Mouse (Mus musculus) heart, embryonic 12.5 days (tissue): Measurements from ENCODE around the gene Zfp628. TPM values are rescaled to one million over a fixed set of nuclear protein-coding genes. Genes with fewer than 3 reads are reported as not detected.

Experiments used
- ATAC-seq: fragments of 200-750 bp; cut with Nextera tagmentation; 2 replicates; pipeline ENCODE4 v1.8.0; 2017; ENCODE audit warnings: moderate TSS enrichment, moderate library complexity; ENCODE audit not compliant: insufficient number of reproducible peaks, low FRiP score
- H3K27ac ChIP-seq: fragments of 300-500 bp; sonication (generic); 2 replicates; pipeline ENCODE4 v1.5.1; 2016; ENCODE audit warnings: mild to moderate bottlenecking, moderate library complexity; ENCODE audit not compliant: poor library complexity, severe bottlenecking
- H3K27me3 ChIP-seq: fragments of 300-500 bp; sonication (generic); replicated peaks from 2 replicates; pipeline ENCODE4 v1.6.1; 2016; ENCODE audit warnings: mild to moderate bottlenecking, moderate library complexity
- H3K36me3 ChIP-seq: fragments of 300-500 bp; sonication (generic); 2 replicates; pipeline ENCODE4 v1.6.1; 2016; ENCODE audit warnings: mild to moderate bottlenecking, moderate library complexity
- H3K4me1 ChIP-seq: fragments of 300-500 bp; sonication (generic); replicated peaks from 2 replicates; pipeline ENCODE4 v1.6.1; 2016; ENCODE audit warnings: mild to moderate bottlenecking
- H3K4me2 ChIP-seq: fragments of 300-500 bp; sonication (generic); 2 replicates; pipeline ENCODE4 v1.6.1; 2016; ENCODE audit warnings: mild to moderate bottlenecking, moderate library complexity
- H3K4me3 ChIP-seq: fragments of 300-500 bp; sonication (generic); 2 replicates; pipeline ENCODE4 v1.5.1; 2016; ENCODE audit warnings: mild to moderate bottlenecking
- H3K9ac ChIP-seq: fragments of 300-500 bp; sonication (generic); 2 replicates; pipeline ENCODE4 v1.6.1; 2016; ENCODE audit warnings: mild to moderate bottlenecking, moderate library complexity
- H3K9me3 ChIP-seq: fragments of 300-500 bp; sonication (generic); replicated peaks from 2 replicates; pipeline ENCODE4 v1.6.1; 2016; ENCODE audit warnings: mild to moderate bottlenecking, moderate library complexity
- WGBS: fragments of 180-500 bp; shearing (Covaris S2); methylation state at CpG from one replicate; pipeline ENCODE4 v1.1.7; 2016; 5-methylcytosine and 5-hydroxymethylcytosine counted together
- polyA plus RNA-seq: library from polyadenylated mRNA; unstranded; fragments of >200 nt; fragmentation: Nextera tagmentation; extraction: Ambion mirVana; gene quantifications from 2 replicates; pipeline ENCODE4 v1.2.1, GENCODE M21; 2016

Gene Zfp628
- polyA plus RNA-seq, 1 experiment from 2014 or later, result 2.6 TPM

DNA sequence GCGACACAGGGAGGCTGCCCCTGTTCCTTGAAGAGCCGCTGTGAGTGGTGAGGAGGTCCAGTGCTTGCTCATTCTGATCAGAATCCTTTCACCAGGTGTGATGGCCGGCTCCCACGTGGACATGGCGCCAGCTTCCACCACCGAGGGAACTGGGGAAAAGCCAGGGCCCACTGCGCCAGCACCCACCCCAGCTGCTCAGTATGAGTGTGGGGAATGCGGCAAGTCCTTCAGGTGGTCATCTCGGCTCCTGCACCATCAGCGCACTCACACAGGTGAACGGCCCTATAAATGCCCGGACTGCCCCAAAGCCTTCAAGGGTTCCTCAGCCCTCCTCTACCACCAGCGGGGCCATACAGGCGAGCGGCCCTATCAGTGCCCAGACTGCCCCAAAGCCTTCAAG is 3.7 kb downstream of the Zfp628 start:
- ATAC-seq, result no peak

DNA sequence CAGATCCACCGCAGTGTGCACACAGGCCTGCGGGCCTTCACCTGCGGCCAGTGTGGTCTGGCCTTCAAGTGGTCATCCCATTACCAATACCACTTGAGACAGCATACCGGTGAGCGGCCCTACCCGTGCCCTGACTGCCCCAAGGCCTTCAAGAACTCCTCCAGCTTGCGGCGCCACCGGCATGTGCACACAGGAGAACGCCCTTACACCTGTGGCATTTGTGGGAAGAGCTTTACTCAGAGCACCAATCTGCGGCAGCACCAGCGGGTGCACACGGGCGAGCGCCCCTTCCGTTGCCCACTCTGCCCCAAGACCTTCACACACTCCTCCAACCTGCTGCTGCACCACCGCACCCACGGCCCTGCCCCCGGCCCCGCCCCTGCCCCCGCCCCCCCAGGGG is 4.1 kb downstream of the Zfp628 start:
- Histone ChIP-seq H3K36me3 (peaks cover 37% of the 10 kb centered on the region), H3K9me3 (no peaks in the 10 kb centered on the region), H3K4me2 (no peak overlapping the region), H3K4me1 (peaks cover 51% of the 10 kb centered on the region), H3K27me3 (no peaks in the 10 kb centered on the region), H3K9ac (no peak overlapping the region), H3K27ac (no peak overlapping the region), H3K4me3 (no peak overlapping the region)
- ATAC-seq, result no peak
- 87% methylated on average over 20 of the region's 21 CpGs for WGBS

More for the DNA sequence above, 3.7 kb downstream of the Zfp628 start:
- WGBS, result 89% methylated on average over 15 of the region's 15 CpGs
- no peak overlapping the region for H3K4me2 ChIP-seq
- peaks cover 37% of the 10 kb centered on the region for H3K36me3 ChIP-seq
- peaks cover 48% of the 10 kb centered on the region for H3K4me1 ChIP-seq
- H3K27me3 ChIP-seq, result no peaks in the 10 kb centered on the region
- no peak overlapping the region for H3K4me3 ChIP-seq
- no peak overlapping the region for H3K9ac ChIP-seq
- no peak overlapping the region for H3K27ac ChIP-seq
- H3K9me3 ChIP-seq, result no peaks in the 10 kb centered on the region

DNA sequence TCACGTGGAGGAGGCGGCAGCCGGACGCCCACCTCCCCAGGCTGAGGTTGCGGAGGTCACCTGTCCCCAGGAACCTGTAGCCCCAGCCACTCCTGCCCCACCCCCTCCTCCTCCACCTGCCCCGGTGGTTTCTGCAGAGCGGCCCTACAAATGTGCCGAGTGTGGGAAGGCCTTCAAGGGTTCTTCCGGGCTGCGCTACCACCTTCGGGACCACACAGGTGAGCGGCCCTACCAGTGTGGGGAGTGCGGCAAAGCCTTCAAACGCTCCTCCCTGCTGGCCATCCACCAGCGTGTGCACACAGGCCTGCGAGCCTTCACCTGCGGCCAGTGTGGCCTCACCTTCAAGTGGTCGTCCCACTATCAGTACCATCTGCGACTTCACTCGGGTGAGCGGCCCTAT is 5.0 kb downstream of the Zfp628 start:
- no peak overlapping the region for H3K27ac ChIP-seq
- no peak overlapping the region for H3K9ac ChIP-seq
- no peaks in the 10 kb centered on the region for H3K27me3 ChIP-seq
- H3K4me2 ChIP-seq, result no peak overlapping the region
- H3K9me3 ChIP-seq, result no peaks in the 10 kb centered on the region
- H3K36me3 ChIP-seq, result peaks cover 37% of the 10 kb centered on the region
- no peak for ATAC-seq
- peaks cover 55% of the 10 kb centered on the region for H3K4me1 ChIP-seq
- WGBS, result 90% methylated on average over 21 of the region's 21 CpGs
- H3K4me3 ChIP-seq, result no peak overlapping the region

DNA sequence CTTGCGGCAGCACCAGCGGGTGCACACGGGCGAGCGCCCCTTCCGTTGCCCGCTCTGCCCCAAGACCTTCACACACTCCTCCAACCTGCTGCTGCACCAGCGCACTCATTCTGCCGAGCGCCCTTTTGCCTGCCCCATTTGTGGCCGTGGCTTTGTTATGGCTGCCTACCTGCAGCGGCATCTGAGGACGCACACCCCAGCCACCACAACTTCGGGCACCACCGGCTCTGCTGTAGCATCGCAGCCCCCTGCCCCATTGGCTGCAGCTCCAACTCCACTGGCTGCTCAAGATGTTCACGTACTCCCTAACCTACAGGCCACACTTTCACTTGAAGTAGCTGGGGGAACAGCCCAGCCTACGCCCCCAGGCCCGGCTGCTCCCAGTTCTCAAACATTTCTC is 5.5 kb downstream of the Zfp628 start:
- H3K27ac ChIP-seq, result peak overlapping the region; percentile 73
- H3K36me3 ChIP-seq, result peaks cover 37% of the 10 kb centered on the region
- ATAC-seq, result no peak
- H3K4me1 ChIP-seq, result peaks cover 60% of the 10 kb centered on the region
- H3K27me3 ChIP-seq, result no peaks in the 10 kb centered on the region
- H3K9ac ChIP-seq, result no peak overlapping the region
- WGBS, result 83% methylated on average over 19 of the region's 19 CpGs
- no peaks in the 10 kb centered on the region for H3K9me3 ChIP-seq
- H3K4me3 ChIP-seq, result no peak overlapping the region
- H3K4me2 ChIP-seq, result no peak overlapping the region

DNA sequence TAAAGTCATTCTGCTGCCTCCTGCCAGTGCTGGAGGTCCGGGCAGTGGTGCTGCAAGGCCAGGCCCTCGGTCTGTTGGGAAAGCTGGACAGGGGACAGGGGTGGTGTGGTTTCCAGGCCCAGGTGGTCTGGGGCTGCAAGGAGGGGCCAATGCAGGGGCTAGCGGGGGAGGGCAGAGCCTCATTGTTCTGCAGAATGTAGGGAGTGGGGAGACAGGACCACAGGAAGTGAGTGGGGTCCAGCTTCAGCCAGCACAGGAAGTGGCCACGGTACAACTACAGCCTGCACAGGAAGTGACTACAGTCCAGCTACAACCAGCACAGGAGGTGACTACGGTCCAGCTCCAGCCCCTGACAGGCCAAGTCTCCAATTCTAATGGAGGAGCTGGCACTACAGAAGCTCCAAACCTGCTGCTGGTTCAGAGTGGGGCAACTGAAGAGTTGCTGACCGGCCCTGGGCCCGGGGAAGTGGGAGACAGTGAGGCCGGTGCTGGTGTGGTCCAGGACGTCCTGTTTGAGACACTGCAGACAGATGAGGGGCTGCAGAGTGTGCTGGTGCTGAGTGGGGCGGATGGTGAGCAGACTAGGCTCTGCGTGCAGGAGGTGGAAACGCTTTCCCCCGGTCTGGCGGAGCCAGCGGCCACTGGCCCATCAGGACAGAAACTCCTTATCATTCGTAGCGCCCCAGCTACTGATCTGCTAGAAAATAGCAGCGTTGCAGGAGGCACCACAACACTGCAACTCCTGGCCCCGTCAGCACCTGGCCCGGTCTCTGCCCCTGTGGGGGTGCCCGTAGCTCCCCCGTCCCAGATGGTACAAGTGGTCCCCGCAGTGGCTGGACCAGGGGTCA is 6.2 kb downstream of the Zfp628 start:
- H3K4me2 ChIP-seq, result peak overlapping the region; percentile 35
- peaks cover 64% of the 10 kb centered on the region for H3K4me1 ChIP-seq
- H3K27me3 ChIP-seq, result no peaks in the 10 kb centered on the region
- WGBS, result 34% methylated on average over 23 of the region's 23 CpGs
- H3K9ac ChIP-seq, result peak overlapping the region; percentile 51
- H3K4me3 ChIP-seq, result no peak overlapping the region
- ATAC-seq, result no peak
- H3K9me3 ChIP-seq, result no peaks in the 10 kb centered on the region
- peak overlapping the region; percentile 73 for H3K27ac ChIP-seq
- peaks cover 37% of the 10 kb centered on the region for H3K36me3 ChIP-seq

DNA sequence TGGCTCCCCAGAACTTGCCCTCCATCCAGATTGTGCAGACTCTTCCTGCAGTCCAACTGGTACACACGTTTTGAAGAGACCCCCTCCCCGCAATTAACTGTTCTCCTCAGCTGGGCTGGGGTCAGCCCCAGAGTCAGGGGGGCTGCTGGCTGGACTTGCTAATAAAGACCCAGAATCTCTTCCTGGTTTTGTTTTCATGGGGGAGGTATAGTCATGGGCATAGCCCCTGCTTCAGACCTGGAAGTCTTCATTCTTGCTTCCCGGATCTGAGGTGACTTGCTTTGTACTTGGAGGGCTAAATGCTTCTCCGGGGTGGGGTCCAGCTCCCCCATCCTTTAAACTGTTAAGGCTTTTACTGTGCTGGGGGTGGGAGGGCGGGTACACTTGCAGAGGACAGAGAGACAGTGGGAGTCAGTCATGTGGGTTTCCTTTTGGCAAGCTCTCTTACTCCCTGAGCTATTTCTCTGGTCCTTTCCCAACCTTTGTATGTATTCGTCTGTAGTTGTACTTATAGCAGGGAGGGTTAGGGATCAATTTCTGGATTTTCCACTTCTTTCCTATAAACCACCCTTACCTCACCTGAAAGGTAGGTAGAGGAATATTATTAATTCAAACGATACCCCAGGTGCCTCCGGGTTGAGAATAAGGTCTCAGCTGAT is 6.9 kb downstream of the Zfp628 start, which contains the start of gene Nat14:
Gene Nat14 (plus strand): TSS at position 205 of the 659 bp plus-strand sequence.
- H3K27ac ChIP-seq, result peak within 1 kb of the TSS; percentile 73
- peak within 1 kb of the TSS; percentile 38 for H3K4me3 ChIP-seq
- peak within 1 kb of the TSS; percentile 66 for H3K9ac ChIP-seq
- ATAC-seq, result no peak
- WGBS, result 32% methylated on average over 8 of the region's 8 CpGs
- peaks cover 37% of the 10 kb centered on the region for H3K36me3 ChIP-seq
- H3K4me1 ChIP-seq, result peaks cover 64% of the 10 kb centered on the region
- peaks cover 4% of the 10 kb centered on the region; the same call in 1 of the 2 replicates for H3K27me3 ChIP-seq
- H3K4me2 ChIP-seq, result peak within 1 kb of the TSS; percentile 87
- H3K9me3 ChIP-seq, result no peaks in the 10 kb centered on the region

DNA sequence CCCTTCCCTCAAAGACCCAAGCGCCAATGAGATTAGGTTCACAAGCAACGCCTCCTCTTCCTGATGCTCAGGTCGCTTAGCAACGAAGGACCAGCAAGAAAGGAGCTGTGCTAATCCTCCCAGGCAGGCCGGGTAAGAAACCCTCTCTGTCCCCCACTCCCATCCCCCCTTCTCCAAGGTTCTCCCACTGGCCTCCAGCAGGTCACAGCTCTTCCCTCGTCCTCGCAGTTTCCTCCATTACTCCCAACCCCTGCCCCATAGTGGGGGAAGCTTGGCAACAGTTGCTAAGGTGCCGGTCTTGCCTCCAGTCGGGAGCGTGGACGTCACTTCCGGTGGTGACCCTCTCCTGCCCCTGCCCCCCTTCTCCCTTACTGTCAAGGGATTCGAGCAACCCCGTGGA is 7.5 kb downstream of the Zfp628 start:
- Histone ChIP-seq H3K4me3 (peak overlapping the region; percentile 38), H3K27ac (peak overlapping the region; percentile 39; the same call in 1 of the 2 replicates), H3K36me3 (peaks cover 34% of the 10 kb centered on the region), H3K4me2 (peak overlapping the region; percentile 87), H3K9ac (peak overlapping the region; percentile 66), H3K27me3 (peaks cover 5% of the 10 kb centered on the region; the same call in 1 of the 2 replicates), H3K9me3 (no peaks in the 10 kb centered on the region), H3K4me1 (peaks cover 63% of the 10 kb centered on the region)
- peak; percentile 31; the same call in 1 of the 2 replicates for ATAC-seq
- WGBS, result under 1% methylated on average over 14 of the region's 14 CpGs

DNA sequence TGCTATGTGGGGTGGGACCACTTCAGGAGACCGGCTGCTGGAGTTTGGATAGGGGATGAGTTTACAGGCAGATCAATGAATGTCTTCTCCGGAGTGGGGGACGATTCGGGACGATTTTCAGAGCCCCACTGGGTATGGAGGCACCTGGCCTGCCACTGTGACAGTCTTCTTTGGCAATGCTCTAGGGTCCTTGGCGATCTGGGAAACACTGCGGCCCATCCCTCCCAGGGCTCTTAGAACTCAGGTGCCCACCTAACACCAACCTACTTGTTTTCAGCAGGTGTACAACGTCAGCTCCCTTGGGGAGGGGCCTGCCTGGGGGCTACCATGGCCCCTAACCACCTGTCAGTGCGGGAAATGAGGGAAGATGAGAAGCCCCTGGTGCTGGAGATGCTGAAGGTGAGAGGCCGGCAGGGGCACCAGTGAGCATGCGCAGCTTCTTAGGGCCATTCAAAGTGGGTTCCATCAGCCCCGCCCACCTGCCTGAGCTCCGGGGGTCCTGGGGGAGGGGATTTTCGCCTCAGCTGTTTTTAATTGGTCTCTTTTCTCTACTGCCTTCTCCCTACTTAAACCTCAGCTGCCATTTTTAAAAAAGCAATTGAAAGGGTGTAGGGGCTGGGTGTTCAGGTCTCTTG is 8.0 kb downstream of the Zfp628 start:
- peak overlapping the region; percentile 38 for H3K4me3 ChIP-seq
- 2% methylated on average over 14 of the region's 14 CpGs for WGBS
- H3K36me3 ChIP-seq, result peaks cover 29% of the 10 kb centered on the region
- H3K27ac ChIP-seq, result peak overlapping the region; percentile 39
- H3K9me3 ChIP-seq, result no peaks in the 10 kb centered on the region
- H3K27me3 ChIP-seq, result peaks cover 5% of the 10 kb centered on the region; the same call in 1 of the 2 replicates
- ATAC-seq, result no peak
- H3K9ac ChIP-seq, result peak overlapping the region; percentile 66
- H3K4me2 ChIP-seq, result peak overlapping the region; percentile 87
- peaks cover 63% of the 10 kb centered on the region for H3K4me1 ChIP-seq

DNA sequence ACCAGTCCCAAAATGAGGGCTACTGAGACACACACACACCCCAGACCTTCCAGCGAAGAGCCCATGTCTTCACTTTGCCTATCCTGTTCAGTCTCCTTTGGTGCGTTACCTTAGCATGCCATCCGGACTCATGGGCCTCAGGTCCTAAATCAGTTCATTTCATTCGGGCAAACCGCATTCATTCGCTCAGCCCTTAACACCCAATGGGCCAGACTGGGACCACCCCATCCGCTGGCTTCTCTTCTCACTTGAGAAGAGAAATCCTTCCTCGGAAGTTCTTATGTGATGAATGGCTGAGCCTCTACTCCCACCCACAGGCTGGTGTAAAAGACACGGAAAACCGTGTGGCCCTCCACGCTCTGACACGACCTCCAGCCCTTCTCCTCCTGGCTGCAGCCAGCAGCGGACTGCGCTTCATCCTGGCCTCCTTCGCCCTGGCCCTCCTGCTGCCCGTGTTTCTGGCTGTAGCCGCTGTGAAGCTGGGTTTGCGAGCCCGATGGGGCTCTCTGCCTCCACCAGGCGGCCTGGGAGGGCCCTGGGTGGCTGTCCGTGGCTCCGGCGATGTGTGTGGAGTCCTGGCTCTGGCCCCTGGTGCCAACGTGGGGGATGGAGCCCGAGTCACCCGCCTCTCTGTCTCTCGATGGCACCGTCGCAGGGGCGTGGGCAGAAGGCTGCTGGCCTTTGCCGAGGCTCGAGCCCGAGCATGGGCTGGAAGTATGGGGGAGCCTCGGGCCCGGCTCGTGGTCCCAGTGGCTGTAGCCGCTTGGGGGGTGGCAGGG is 8.8 kb downstream of the Zfp628 start:
- H3K4me1 ChIP-seq, result peaks cover 63% of the 10 kb centered on the region

DNA sequence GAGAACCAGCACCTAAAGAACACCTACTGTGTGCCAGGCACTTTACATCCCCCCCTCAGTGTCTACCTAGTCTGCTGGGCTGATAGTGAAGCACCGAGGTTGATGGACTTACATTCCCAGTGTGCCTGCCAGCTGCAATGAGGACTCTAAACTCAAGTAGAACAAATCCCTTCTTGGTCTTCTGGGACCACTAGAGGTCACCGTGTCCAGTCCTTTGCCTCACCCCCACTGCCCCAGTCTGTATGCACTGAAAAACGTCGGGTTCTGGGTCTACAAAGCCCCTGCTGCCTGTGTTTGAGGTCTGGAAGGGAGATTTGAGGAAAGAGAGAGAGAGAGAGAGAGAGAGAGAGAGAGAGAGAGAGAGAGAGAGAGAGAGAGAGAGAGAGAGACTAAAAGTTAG is 9.5 kb downstream of the Zfp628 start:
- Histone ChIP-seq H3K27me3 (peaks cover 5% of the 10 kb centered on the region; the same call in 1 of the 2 replicates), H3K9me3 (no peaks in the 10 kb centered on the region), H3K27ac (peak overlapping the region; percentile 52), H3K36me3 (peaks cover 14% of the 10 kb centered on the region), H3K9ac (peak overlapping the region; percentile 63), H3K4me2 (peak overlapping the region; percentile 87), H3K4me1 (peaks cover 63% of the 10 kb centered on the region), H3K4me3 (peak overlapping the region; percentile 38; the same call in 1 of the 2 replicates)
- under 1% methylated on average over 4 of the region's 4 CpGs for WGBS
- no peak for ATAC-seq

More for the DNA sequence above, 8.8 kb downstream of the Zfp628 start:
- 5% methylated on average over 37 of the region's 37 CpGs for WGBS
- Histone ChIP-seq H3K9ac (peak overlapping the region; percentile 63), H3K27ac (peak overlapping the region; percentile 52), H3K27me3 (peaks cover 5% of the 10 kb centered on the region; the same call in 1 of the 2 replicates), H3K4me3 (peak overlapping the region; percentile 38), H3K4me2 (peak overlapping the region; percentile 87), H3K9me3 (no peaks in the 10 kb centered on the region), H3K36me3 (peaks cover 21% of the 10 kb centered on the region)
- no peak for ATAC-seq
